Mouse (Mus musculus) MEL-GATA-1-ER (cell line): ENCODE data around the gene Cd160.
A peak's percentile ranks its signal among the peaks of the same experiment; 100 is the strongest.

Experiments
- DNase-seq: peaks from one replicate; pipeline ENCODE4 v3.0.0-alpha.2; 2012; ENCODE audit warnings: low read depth; ENCODE audit errors: extremely low read depth

Cd160 gene

GRCm38 (mm10) chr3:96764528-96764927 lies 64.6 kb downstream of the Cd160 start:
- DNase-seq: peak; percentile 33

DNA sequence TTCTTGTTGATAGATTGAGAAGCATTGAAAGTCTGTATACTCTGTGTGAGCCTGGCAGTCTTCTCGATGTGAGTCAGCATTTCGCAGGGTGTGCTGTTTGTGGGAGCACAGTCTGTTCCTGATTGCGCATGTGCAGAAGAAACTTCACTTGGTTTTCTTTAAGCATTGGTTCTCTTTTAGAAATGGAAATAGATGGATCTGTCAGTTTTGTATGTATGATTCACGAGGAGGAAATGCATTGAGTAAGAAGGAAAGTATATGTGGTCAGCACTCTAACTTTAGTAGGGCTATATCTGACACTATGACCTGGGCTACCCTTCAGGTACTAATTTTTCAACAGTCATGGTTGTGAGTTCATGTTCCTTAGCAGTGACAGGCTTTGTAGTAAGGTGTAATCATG lies 69.5 kb downstream of the Cd160 start:
- no peak for DNase-seq

DNA sequence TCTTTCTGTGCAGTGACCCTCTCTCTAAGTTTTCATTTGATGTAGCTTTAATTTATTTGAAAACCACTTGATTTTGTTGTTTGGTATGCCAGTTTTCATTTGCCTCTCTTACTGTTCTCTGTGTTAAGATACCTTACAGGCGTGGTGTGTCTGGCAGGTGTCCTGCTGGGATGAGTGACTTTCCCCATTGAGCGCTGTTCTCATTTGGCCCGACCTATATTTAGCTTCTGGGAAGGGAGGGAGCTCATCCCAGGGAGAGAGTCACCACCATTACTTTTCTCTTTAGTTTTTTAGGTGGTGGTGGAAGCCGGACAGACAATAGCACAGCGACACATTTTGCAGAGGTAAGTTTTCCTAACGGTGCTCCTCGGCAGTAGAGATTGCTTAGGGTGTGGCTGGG lies 71.5 kb downstream of the Cd160 start:
- DNase-seq: no peak

- no peak for DNase-seq
These were observed 73.2 kb downstream of the Cd160 start for GRCm38 (mm10) chr3:96755935-96756334.
